Mouse (Mus musculus): Measurements from ENCODE around the gene Rab5if. TPM values are rescaled to one million over a fixed set of nuclear protein-coding genes. Genes with fewer than 3 reads are reported as not detected.

Gene Rab5if
- polyA plus RNA-seq, 1 experiment from 2014 or later = 247 TPM

GRCm38 (mm10) chr2:156858671-156859070 lies 4.3 kb upstream of the Rab5if start:
- peaks cover 3% of the 10 kb centered on the region; the same call in 1 of the 2 replicates for H3K4me1 ChIP-seq (replicated peaks; ENCODE audit: control insufficient read depth, insufficient read depth, low read length)
- DNase-seq (ENCODE audit: low spot score) (no peak), ATAC-seq (replicated peaks; ENCODE audit: low FRiP score) (no peak)
- H3K9ac ChIP-seq (ENCODE audit: low read depth, low read length) = no peak overlapping the region
- H3K36me3 ChIP-seq (ENCODE audit: control insufficient read depth, insufficient read depth, low read length) = peaks cover 5% of the 10 kb centered on the region; the same call in 1 of the 2 replicates
- no peak overlapping the region for H3K4me2 ChIP-seq
- no peaks in the 10 kb centered on the region for H3K27me3 ChIP-seq (replicated peaks; ENCODE audit: control insufficient read depth, insufficient read depth, low read length)
- no peaks in the 10 kb centered on the region for H3K9me3 ChIP-seq (ENCODE audit: control insufficient read depth, low read length)
- no peak overlapping the region for H3K4me3 ChIP-seq (ENCODE audit: low read depth, low read length)
- WGBS = 82% methylated on average over 7 of the region's 7 CpGs
- no peak overlapping the region for H3K27ac ChIP-seq (ENCODE audit: low read depth, low read length)

DNA sequence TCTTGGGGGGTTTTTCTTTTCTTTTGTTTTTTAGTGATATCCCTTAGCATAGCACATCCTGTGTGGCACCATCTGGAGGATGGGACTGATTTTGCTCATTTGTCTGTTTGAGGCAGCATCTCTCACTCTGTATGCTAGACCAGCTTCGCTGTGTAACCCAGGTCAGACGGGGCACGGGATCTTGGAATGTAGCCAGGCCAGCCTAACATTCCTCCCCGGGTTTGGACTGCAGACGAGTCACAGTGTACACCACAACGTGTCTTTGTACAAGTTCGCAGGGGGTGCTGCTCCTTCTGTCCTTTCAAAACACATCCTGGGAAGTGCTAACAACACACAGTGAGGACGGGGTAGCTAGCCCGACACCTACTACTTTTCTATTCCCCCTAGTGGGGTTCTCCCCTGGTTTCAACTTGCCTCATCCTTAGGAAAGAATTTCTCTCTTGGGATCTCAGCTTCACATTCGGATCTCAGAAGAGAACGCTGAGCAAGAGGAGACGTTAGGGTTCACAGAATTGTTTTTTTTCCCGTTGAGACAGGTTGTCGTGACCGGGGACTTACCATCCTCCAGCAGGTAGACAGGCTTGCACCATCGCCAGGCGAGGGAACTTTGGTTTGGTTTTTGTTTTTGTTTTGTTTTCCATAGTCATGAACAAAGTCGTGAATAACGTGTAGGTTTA lies 749 bp upstream of the Rab5if start:
- peaks cover 10% of the 10 kb centered on the region; the same call in 1 of the 2 replicates for H3K4me1 ChIP-seq (replicated peaks; ENCODE audit: control insufficient read depth, insufficient read depth, low read length)
- H3K4me3 ChIP-seq (ENCODE audit: low read depth, low read length) = peak overlapping the region; percentile 100
- peak overlapping the region; percentile 87 for H3K4me2 ChIP-seq
- DNase-seq (ENCODE audit: low spot score) = peak; percentile 55
- no peaks in the 10 kb centered on the region for H3K27me3 ChIP-seq (replicated peaks; ENCODE audit: control insufficient read depth, insufficient read depth, low read length)
- peak; percentile 22 for ATAC-seq (replicated peaks; ENCODE audit: low FRiP score)
- H3K9me3 ChIP-seq (ENCODE audit: control insufficient read depth, low read length) = no peaks in the 10 kb centered on the region
- H3K36me3 ChIP-seq (ENCODE audit: control insufficient read depth, insufficient read depth, low read length) = peaks cover 12% of the 10 kb centered on the region; the same call in 1 of the 2 replicates
- WGBS = under 1% methylated on average over 19 of the region's 19 CpGs
- H3K27ac ChIP-seq (ENCODE audit: low read depth, low read length) = peak overlapping the region; percentile 92
- H3K9ac ChIP-seq (ENCODE audit: low read depth, low read length) = peak overlapping the region; percentile 74

DNA sequence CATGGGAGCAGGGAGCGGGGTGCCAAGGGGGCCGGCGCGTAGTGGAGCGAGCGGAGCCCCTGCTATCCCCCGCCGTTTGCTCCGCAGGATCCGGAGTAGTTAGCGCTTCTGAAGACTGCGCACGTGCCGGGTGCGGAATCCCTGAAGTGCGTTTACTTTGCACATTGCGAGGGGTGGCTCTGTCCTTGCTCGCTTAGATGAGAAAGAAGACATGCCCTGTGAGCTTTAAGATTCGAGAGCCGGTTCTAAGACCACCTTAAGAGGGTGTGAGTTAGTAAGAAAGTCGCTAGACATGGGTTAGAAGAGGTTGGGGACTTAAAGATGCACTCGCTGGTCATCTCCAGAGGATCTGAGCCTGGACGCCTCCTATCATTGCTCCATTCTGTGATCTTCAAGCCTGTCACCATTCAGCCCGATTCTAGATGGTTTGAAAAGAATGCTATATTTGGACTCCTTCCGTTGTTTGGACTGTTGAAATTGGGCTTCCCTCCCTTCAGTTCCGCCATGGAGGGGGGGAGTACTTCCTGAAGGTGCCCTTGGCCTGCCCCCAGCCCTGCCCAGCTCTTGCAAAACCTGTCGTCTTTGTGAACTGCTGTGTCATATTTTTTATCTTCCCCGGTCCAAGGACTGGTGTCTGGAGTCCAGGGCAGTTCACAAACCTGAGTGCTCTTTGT lies 696 bp downstream of the Rab5if start:
- Histone ChIP-seq H3K4me3 (ENCODE audit: low read depth, low read length) (peak overlapping the region; percentile 100), H3K9ac (ENCODE audit: low read depth, low read length) (peak overlapping the region; percentile 99), H3K4me2 (peak overlapping the region; percentile 82), H3K27me3 (replicated peaks; ENCODE audit: control insufficient read depth, insufficient read depth, low read length) (no peaks in the 10 kb centered on the region), H3K4me1 (replicated peaks; ENCODE audit: control insufficient read depth, insufficient read depth, low read length) (peaks cover 10% of the 10 kb centered on the region), H3K36me3 (ENCODE audit: control insufficient read depth, insufficient read depth, low read length) (peaks cover 19% of the 10 kb centered on the region; the same call in 1 of the 2 replicates), H3K9me3 (ENCODE audit: control insufficient read depth, low read length) (no peaks in the 10 kb centered on the region), H3K27ac (ENCODE audit: low read depth, low read length) (peak overlapping the region; percentile 92)
- peak; percentile 52 for DNase-seq (ENCODE audit: low spot score)
- peak; percentile 53 for ATAC-seq (replicated peaks; ENCODE audit: low FRiP score)
- 2% methylated on average over 28 of the region's 28 CpGs for WGBS

DNA sequence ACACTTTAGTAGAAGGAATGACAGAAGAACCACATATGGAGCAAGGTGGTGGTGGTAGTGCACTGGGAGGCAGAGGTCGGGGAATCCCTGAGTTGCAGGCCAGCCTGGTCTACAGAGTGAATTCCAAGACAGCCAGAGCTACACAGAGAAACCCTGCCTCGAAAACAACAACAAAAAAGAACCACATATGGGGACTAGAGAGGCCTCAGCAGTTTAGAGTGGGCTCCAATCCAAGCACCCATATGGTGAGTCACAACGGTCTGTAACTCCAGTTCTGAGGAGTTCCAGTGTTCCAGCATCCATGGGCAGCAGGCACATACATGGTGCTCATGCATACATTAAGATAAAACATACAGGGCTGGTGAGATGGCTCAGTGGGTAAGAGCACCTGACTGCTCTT lies 1.6 kb downstream of the Rab5if start:
- Histone ChIP-seq H3K9me3 (ENCODE audit: control insufficient read depth, low read length) (no peaks in the 10 kb centered on the region), H3K27me3 (replicated peaks; ENCODE audit: control insufficient read depth, insufficient read depth, low read length) (no peaks in the 10 kb centered on the region), H3K4me1 (replicated peaks; ENCODE audit: control insufficient read depth, insufficient read depth, low read length) (peaks cover 17% of the 10 kb centered on the region), H3K36me3 (ENCODE audit: control insufficient read depth, insufficient read depth, low read length) (peaks cover 25% of the 10 kb centered on the region; the same call in 1 of the 2 replicates), H3K4me2 (peak overlapping the region; percentile 82), H3K27ac (ENCODE audit: low read depth, low read length) (peak overlapping the region; percentile 92), H3K9ac (ENCODE audit: low read depth, low read length) (peak overlapping the region; percentile 99), H3K4me3 (ENCODE audit: low read depth, low read length) (peak overlapping the region; percentile 100)
- WGBS = 68% methylated on average over 3 of the region's 3 CpGs
- no peak for ATAC-seq (replicated peaks; ENCODE audit: low FRiP score)
- no peak for DNase-seq (ENCODE audit: low spot score)

- Histone ChIP-seq H3K9me3 (ENCODE audit: control insufficient read depth, low read length) (no peaks in the 10 kb centered on the region), H3K4me1 (replicated peaks; ENCODE audit: control insufficient read depth, insufficient read depth, low read length) (peaks cover 20% of the 10 kb centered on the region), H3K4me3 (ENCODE audit: low read depth, low read length) (no peak overlapping the region), H3K27ac (ENCODE audit: low read depth, low read length) (no peak overlapping the region), H3K9ac (ENCODE audit: low read depth, low read length) (no peak overlapping the region), H3K36me3 (ENCODE audit: control insufficient read depth, insufficient read depth, low read length) (peaks cover 55% of the 10 kb centered on the region), H3K4me2 (no peak overlapping the region), H3K27me3 (replicated peaks; ENCODE audit: control insufficient read depth, insufficient read depth, low read length) (no peaks in the 10 kb centered on the region)
- ATAC-seq (replicated peaks; ENCODE audit: low FRiP score) (no peak), DNase-seq (ENCODE audit: low spot score) (no peak)
- 82% methylated on average over 8 of the region's 8 CpGs for WGBS
Measured at GRCm38 (mm10) chr2:156868994-156869393, 6.1 kb downstream of the Rab5if start.

DNA sequence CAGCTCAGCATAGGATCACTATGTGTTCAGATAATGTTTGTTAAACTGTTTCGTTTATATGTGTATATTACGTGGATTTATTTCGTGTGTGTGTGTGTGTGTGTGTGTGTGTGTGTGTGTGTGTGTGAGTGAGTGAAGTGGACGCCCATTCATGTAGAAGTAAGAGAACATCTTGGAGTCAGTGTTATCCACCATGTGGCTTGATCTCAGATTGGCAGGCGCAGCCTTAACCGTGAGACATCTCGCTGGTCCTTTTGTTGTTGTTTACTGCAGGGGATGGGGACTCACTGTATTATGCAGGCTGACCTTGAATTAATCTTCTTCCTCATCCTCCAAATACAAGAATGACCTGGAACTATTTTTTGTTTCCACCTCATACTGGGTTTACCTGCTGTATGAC lies 6.6 kb downstream of the Rab5if start:
- H3K9ac ChIP-seq (ENCODE audit: low read depth, low read length) = no peak overlapping the region
- H3K27me3 ChIP-seq (replicated peaks; ENCODE audit: control insufficient read depth, insufficient read depth, low read length) = no peaks in the 10 kb centered on the region
- no peaks in the 10 kb centered on the region for H3K9me3 ChIP-seq (ENCODE audit: control insufficient read depth, low read length)
- ATAC-seq (replicated peaks; ENCODE audit: low FRiP score) = no peak
- H3K4me3 ChIP-seq (ENCODE audit: low read depth, low read length) = no peak overlapping the region
- DNase-seq (ENCODE audit: low spot score) = no peak
- H3K4me1 ChIP-seq (replicated peaks; ENCODE audit: control insufficient read depth, insufficient read depth, low read length) = peaks cover 19% of the 10 kb centered on the region
- no peak overlapping the region for H3K27ac ChIP-seq (ENCODE audit: low read depth, low read length)
- H3K4me2 ChIP-seq = no peak overlapping the region
- WGBS = 86% methylated on average over 7 of the region's 7 CpGs
- H3K36me3 ChIP-seq (ENCODE audit: control insufficient read depth, insufficient read depth, low read length) = peaks cover 60% of the 10 kb centered on the region

DNA sequence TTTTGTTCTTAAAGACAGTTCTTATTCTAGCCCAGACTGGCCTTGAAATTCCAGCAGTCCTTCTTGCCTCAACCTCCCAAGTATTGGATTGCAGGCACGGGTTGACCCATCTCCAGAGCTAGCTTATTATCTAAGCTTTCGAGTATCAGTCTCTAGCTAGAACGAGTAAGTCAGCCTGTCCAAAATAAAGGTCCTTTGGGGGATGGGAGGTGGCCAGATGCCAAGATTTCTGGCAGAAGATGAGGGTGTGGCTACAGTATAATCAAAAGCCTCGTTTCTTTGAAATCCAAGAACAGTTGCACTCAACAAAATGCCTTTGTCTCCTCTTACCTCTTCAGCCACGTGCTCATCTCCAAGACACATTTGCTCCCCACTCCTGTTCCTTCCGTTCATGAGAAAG lies 7.6 kb downstream of the Rab5if start:
- Histone ChIP-seq H3K27ac (ENCODE audit: low read depth, low read length) (no peak overlapping the region), H3K4me1 (replicated peaks; ENCODE audit: control insufficient read depth, insufficient read depth, low read length) (peaks cover 18% of the 10 kb centered on the region), H3K9ac (ENCODE audit: low read depth, low read length) (no peak overlapping the region), H3K4me2 (no peak overlapping the region), H3K4me3 (ENCODE audit: low read depth, low read length) (no peak overlapping the region), H3K36me3 (ENCODE audit: control insufficient read depth, insufficient read depth, low read length) (peaks cover 58% of the 10 kb centered on the region), H3K9me3 (ENCODE audit: control insufficient read depth, low read length) (no peaks in the 10 kb centered on the region), H3K27me3 (replicated peaks; ENCODE audit: control insufficient read depth, insufficient read depth, low read length) (no peaks in the 10 kb centered on the region)
- WGBS = 70% methylated on average over 6 of the region's 6 CpGs
- DNase-seq (ENCODE audit: low spot score) (no peak), ATAC-seq (replicated peaks; ENCODE audit: low FRiP score) (no peak)

DNA sequence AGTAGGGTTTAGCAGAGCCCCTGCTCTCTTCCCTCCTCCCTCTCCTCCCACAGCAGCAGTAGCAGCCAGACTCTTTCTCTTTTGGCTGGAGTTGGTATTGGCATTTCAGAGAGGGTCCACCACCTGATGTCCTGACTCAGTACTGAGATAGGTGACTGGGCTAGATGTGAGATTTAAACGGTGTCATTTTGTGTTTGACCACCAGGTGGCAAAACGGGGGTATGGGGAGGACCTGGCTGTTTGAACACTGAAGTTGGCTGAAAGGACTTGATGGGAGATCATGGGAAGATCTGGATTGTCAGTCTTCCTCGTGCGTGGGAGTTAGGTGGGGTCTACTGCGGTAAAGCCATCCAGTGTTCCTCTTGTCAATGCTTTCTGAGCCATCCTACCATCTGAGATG lies 10.7 kb downstream of the Rab5if start:
- peaks cover 23% of the 10 kb centered on the region for H3K4me1 ChIP-seq (replicated peaks; ENCODE audit: control insufficient read depth, insufficient read depth, low read length)

More for the DNA sequence above, 10.7 kb downstream of the Rab5if start:
- H3K9me3 ChIP-seq (ENCODE audit: control insufficient read depth, low read length) = no peaks in the 10 kb centered on the region
- DNase-seq (ENCODE audit: low spot score) (peak; percentile 58), ATAC-seq (replicated peaks; ENCODE audit: low FRiP score) (peak; percentile 65)
- H3K27ac ChIP-seq (ENCODE audit: low read depth, low read length) = no peak overlapping the region
- 37% methylated on average over 5 of the region's 5 CpGs for WGBS
- H3K4me3 ChIP-seq (ENCODE audit: low read depth, low read length) = no peak overlapping the region
- H3K36me3 ChIP-seq (ENCODE audit: control insufficient read depth, insufficient read depth, low read length) = peaks cover 43% of the 10 kb centered on the region
- no peak overlapping the region; the same call in 1 of the 2 replicates for H3K9ac ChIP-seq (ENCODE audit: low read depth, low read length)
- H3K27me3 ChIP-seq (replicated peaks; ENCODE audit: control insufficient read depth, insufficient read depth, low read length) = no peaks in the 10 kb centered on the region
- H3K4me2 ChIP-seq = no peak overlapping the region

All from liver, embryonic 11.5 days (tissue).